Mouse (Mus musculus): ENCODE results near the gene Olfr543.

- TF ChIP-seq CTCF (IDR thresholded peaks at IDR 0.05; ENCODE audit: low read depth) (peak; percentile 94), EP300 (optimal IDR thresholded peaks at IDR 0.05) (no peak)
Observed at GRCm38 (mm10) chr7:102506848-102507247, 25.4 kb upstream of the Olfr543 start.
